Comparison of ENCODE assay signal across 13 mouse cellular contexts in the genomic region with DNA sequence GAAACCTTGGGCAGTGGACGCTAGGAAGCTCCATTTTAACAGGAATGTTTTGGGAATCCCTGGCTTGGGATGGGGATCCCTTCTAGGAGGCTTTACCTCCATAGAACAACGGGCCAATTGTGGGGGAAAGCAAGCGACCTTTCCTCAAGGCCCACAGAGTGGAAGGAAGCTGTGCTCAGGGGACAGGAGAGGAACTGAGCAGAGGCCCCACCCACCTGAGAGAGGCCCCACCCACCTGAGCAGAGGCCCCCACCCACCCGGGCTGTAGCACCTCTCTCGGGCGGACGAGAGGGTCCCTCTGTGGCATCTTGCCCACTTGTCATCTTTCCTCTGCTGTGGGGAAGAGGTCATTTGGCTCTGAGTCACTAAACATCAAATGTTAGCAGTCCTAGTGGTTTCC. TPM values are rescaled to one million over a fixed set of nuclear protein-coding genes. Genes with fewer than 3 reads are reported as not detected.
"Had no signal": no experiment of that assay in that cellular context is flagged by ENCODE, and none has a peak within 500 bp of the region (broad histone marks: within the 10 kb centered on the region; RNA-seq: fewer than 3 reads in every experiment).

No protein-coding gene starts in this region.

- H3K27me3 ChIP-seq: limb, embryonic 12.5 days; midbrain, embryonic 13.5 days; stomach, embryonic 15.5 days had no signal

- H3K36me3 ChIP-seq: limb, embryonic 12.5 days; liver, embryonic 13.5 days; midbrain, embryonic 13.5 days; stomach, embryonic 15.5 days had no signal

- H3K9ac ChIP-seq: limb, embryonic 12.5 days; liver, embryonic 13.5 days; liver, postnatal 0 days; midbrain, embryonic 13.5 days; stomach, embryonic 15.5 days had no signal

- H3K4me1 ChIP-seq: limb, embryonic 12.5 days; midbrain, embryonic 13.5 days; stomach, embryonic 15.5 days had no signal

- DNase-seq: kidney, adult 9 months; kidney, postnatal 10 days; kidney, postnatal 4 days; liver; liver, embryonic 13.5 days; liver, postnatal 0 days; right cerebral cortex, postnatal 14 days; thymus, postnatal 14 days had no signal

- H3K27ac ChIP-seq: layer of hippocampus, adult 2 months; limb, embryonic 12.5 days; liver, embryonic 13.5 days; midbrain, embryonic 13.5 days; stomach, embryonic 15.5 days had no signal

- H3K4me2 ChIP-seq: limb, embryonic 12.5 days; liver, embryonic 13.5 days; midbrain, embryonic 13.5 days; stomach, embryonic 15.5 days had no signal

- H3K4me3 ChIP-seq: layer of hippocampus, adult 2 months; limb, embryonic 12.5 days; liver, embryonic 13.5 days; midbrain, embryonic 13.5 days; stomach, embryonic 15.5 days had no signal

- H3K9me3 ChIP-seq: limb, embryonic 12.5 days; liver, embryonic 13.5 days; midbrain, embryonic 13.5 days; stomach, embryonic 15.5 days had no signal

- ATAC-seq: liver, postnatal 0 days; midbrain, embryonic 13.5 days had no signal

RNA-seq across cellular contexts. Expression of gene Kcnk3, which starts 49.0 kb away (rescaled TPM):
- total RNA-seq: megakaryocyte progenitor cell, adult 5-6 weeks had no signal
